Mouse (Mus musculus) intestine, postnatal 0 days (tissue): ENCODE measurements around the gene Xrra1. TPM values are rescaled to one million over a fixed set of nuclear protein-coding genes. Genes with fewer than 3 reads are reported as not detected.
"Not testable (repeated sequence)": the region's sequence is repeated elsewhere in the genome, so short reads cannot be mapped to it uniquely, and the experiment has no call there.

ENCODE experiments used
- ATAC-seq: fragments of 200-750 bp; cut with Nextera tagmentation; 2 replicates; pipeline ENCODE4 v1.8.0; 2017; ENCODE audit warnings: mild to moderate bottlenecking, moderate TSS enrichment, moderate library complexity
- H3K27ac ChIP-seq: fragments of 300-500 bp; sonication (generic); 2 replicates; pipeline ENCODE4 v1.5.1; 2014; ENCODE audit warnings: mild to moderate bottlenecking, low read depth, low read length, moderate library complexity
- H3K27me3 ChIP-seq: fragments of 300-500 bp; sonication (generic); replicated peaks from 2 replicates; pipeline ENCODE4 v1.6.1; 2014; ENCODE audit warnings: low read length, mixed read lengths; ENCODE audit not compliant: control insufficient read depth, insufficient read depth
- H3K36me3 ChIP-seq: fragments of 300-500 bp; sonication (generic); 2 replicates; pipeline ENCODE4 v1.6.1; 2014; ENCODE audit warnings: mild to moderate bottlenecking, moderate library complexity; ENCODE audit not compliant: control insufficient read depth, insufficient read depth
- H3K4me1 ChIP-seq: fragments of 300-500 bp; sonication (generic); replicated peaks from 2 replicates; pipeline ENCODE4 v1.6.1; 2014; ENCODE audit warnings: antibody characterized with exemption, low read length, mixed read lengths; ENCODE audit not compliant: control insufficient read depth, insufficient read depth
- H3K4me2 ChIP-seq: fragments of 300-500 bp; sonication (generic); replicated peaks from 2 replicates; pipeline ENCODE4 v1.6.1; 2014; ENCODE audit warnings: low read depth, mild to moderate bottlenecking, moderate library complexity
- H3K4me3 ChIP-seq: fragments of 300-500 bp; sonication (generic); 2 replicates; pipeline ENCODE4 v1.5.1; 2014; ENCODE audit warnings: low read depth, low read length
- H3K9ac ChIP-seq: fragments of 300-500 bp; sonication (generic); 2 replicates; pipeline ENCODE4 v1.6.1; 2014; ENCODE audit warnings: mild to moderate bottlenecking, low read depth, low read length
- H3K9me3 ChIP-seq: fragments of 300-500 bp; sonication (generic); 2 replicates; pipeline ENCODE4 v1.6.1; 2016; ENCODE audit warnings: mixed run types; ENCODE audit not compliant: control insufficient read depth
- CTCF ChIP-seq: sonication (generic); IDR thresholded peaks from 2 replicates; pipeline ENCODE4 v1.5.1; 2016; ENCODE audit warnings: low read depth, mild to moderate bottlenecking, control low read depth, antibody characterized with exemption, moderate library complexity
- WGBS: fragments of 180-500 bp; shearing (Covaris S2); extraction: QIAGEN DNeasy Blood & Tissue Kit; methylation state at CpG from one replicate; pipeline ENCODE4 v1.1.7; 2014; 5-methylcytosine and 5-hydroxymethylcytosine counted together
- polyA plus RNA-seq: library from polyadenylated mRNA; unstranded; fragments of >200 nt; fragmentation: Nextera tagmentation; extraction: Ambion mirVana; gene quantifications from 2 replicates; pipeline ENCODE4 v1.2.1, GENCODE M21; 2015

Xrra1 gene
- polyA plus RNA-seq, 1 experiment from 2014 or later, result 0.17 TPM

DNA sequence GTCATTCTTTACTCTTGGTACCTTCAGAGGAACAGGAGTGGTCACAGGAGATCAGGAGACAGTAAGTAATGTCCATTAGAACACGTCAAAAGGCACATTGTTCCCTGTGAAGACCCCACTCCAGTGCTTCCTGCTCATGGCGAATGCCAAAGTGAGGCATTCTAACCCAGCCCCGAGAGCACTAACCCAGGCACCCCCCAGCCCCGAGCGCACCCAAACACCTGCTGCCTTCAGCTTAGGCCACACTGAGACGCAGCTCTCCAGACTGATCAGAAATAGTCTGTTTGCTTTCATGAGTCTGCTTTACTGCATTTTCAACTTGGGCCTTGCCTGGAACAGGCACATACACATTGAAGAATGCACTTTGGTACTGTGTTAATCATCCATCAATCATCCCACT lies 61.1 kb downstream of the Xrra1 start:
- H3K4me3 ChIP-seq, result no peak overlapping the region
- no peak for ATAC-seq
- TF ChIP-seq CTCF, result no peak
- H3K36me3 ChIP-seq, result peaks cover 40% of the 10 kb centered on the region
- WGBS, result 95% methylated on average over 6 of the region's 6 CpGs
- H3K4me2 ChIP-seq, result no peak overlapping the region
- H3K9ac ChIP-seq, result no peak overlapping the region
- peaks cover 11% of the 10 kb centered on the region; the same call in 1 of the 2 replicates for H3K27me3 ChIP-seq
- no peak overlapping the region for H3K27ac ChIP-seq
- no peaks in the 10 kb centered on the region for H3K9me3 ChIP-seq
- H3K4me1 ChIP-seq, result peaks cover 5% of the 10 kb centered on the region; the same call in 1 of the 2 replicates

DNA sequence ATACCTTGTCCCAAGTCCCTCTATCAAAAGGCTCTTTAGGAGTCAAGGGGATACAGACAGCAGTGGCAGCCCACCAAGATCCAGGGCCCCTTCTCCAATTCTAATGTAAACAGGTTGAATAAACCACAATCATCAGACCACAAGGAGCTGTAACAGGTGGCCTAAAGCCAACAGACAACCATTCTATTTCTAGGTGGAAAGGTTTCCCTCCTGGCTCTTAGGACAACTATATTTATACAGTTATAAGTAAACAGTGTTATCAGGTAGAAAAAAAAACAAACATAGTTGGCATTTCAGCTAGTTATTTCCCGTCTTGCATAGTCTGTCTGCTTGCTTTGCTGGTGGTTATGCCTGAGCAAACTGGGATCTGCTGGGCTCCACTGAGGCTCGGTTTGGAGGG lies 61.5 kb downstream of the Xrra1 start:
- Histone ChIP-seq H3K36me3 (peaks cover 45% of the 10 kb centered on the region), H3K27me3 (peaks cover 11% of the 10 kb centered on the region; the same call in 1 of the 2 replicates), H3K4me2 (no peak overlapping the region), H3K9ac (no peak overlapping the region), H3K9me3 (no peaks in the 10 kb centered on the region), H3K27ac (no peak overlapping the region), H3K4me1 (peaks cover 5% of the 10 kb centered on the region; the same call in 1 of the 2 replicates), H3K4me3 (no peak overlapping the region)
- no peak for TF ChIP-seq CTCF
- WGBS, result 44% methylated on average over 2 of the region's 2 CpGs
- ATAC-seq, result no peak

DNA sequence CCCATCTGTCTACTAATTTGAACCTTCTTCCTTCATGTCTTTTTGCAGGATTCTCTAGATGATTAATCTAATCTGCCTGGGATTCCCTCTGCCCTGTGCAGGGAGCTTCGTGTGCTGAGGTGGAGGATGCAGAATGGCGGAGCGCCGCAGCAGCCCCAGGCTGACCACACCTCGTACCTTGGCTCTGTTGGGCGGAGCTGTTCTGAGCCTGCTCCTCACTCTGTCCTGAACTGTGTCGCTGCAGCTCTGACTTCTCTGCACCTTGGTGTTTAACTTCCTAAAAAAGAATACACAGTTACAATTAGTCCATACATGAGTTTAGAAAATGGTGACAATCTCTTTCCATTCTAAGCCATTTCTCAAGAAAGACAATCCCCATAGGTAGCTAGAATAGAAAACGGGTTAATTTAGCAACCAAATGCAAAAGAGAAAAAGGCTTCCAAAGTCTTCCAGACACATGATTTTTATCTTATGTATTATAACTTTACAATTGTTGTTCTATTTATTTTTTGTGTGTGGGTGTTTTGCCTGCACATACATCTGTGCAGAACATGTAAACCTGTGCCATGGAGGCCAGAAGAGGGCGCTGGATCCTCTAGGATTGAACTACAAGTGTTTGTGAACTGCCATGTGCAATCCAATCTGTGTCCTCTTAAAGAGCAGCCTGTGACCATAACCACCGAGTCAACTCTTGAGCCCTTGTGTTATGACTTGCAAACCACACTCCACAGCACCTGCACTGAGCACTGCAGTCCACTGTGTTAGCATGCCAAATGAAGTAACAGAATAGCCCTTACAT lies 68.2 kb downstream of the Xrra1 start:
- 79% methylated on average over 10 of the region's 10 CpGs for WGBS
- Histone ChIP-seq H3K9ac (no peak overlapping the region), H3K9me3 (no peaks in the 10 kb centered on the region), H3K27me3 (no peaks in the 10 kb centered on the region), H3K4me1 (no peaks in the 10 kb centered on the region), H3K27ac (no peak overlapping the region), H3K4me3 (no peak overlapping the region), H3K4me2 (no peak overlapping the region), H3K36me3 (peaks cover 63% of the 10 kb centered on the region)
- ATAC-seq, result no peak
- peak; percentile 79 for TF ChIP-seq CTCF

DNA sequence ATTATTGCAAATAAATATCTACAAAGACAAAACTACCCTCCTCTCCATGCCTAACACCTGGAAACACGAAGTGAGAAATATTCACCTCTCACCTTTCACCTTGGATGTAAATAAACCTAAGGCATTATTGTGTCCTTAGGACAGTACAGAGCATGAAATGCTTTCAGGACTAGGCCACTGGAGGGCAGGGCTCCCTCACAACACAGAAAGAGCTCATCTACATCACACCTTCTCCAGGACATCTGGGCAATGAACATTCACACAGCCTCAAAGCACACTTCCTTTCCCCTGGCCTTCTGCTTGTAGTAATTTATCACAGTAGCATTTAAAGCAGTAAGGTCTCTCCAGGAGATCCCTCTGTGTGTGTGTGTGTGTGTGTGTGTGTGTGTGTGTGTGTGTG lies 76.8 kb downstream of the Xrra1 start:
- TF ChIP-seq CTCF, result peak; percentile 68
- peaks cover 53% of the 10 kb centered on the region for H3K36me3 ChIP-seq
- H3K27ac ChIP-seq, result no peak overlapping the region
- no peaks in the 10 kb centered on the region for H3K9me3 ChIP-seq
- no peaks in the 10 kb centered on the region for H3K27me3 ChIP-seq
- WGBS, result 67% methylated on average over 1 of the region's 1 CpGs
- H3K9ac ChIP-seq, result no peak overlapping the region
- no peaks in the 10 kb centered on the region for H3K4me1 ChIP-seq
- H3K4me2 ChIP-seq, result no peak overlapping the region
- ATAC-seq, result no peak
- H3K4me3 ChIP-seq, result no peak overlapping the region

DNA sequence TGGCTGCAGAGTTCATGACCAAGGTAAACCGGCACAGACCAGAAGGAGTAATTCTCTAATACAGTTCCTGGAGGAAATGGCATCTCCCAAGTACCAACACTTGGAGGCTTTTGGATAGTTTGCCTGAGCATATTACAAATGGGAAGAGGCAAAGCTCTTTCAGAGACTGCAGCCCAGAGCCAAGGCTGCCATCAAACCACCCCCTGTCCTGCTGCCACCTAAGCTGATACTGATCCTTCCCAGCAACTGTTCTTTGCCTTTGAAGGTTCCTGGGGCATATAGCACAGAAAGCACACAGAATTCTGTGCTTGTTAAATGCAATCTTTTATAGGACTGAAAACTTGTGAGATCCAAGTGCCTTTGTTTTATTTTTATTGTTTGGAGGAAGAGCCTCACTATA lies 81.8 kb downstream of the Xrra1 start:
- Histone ChIP-seq H3K4me2 (no peak overlapping the region), H3K27ac (no peak overlapping the region), H3K9me3 (no peaks in the 10 kb centered on the region), H3K9ac (no peak overlapping the region), H3K27me3 (no peaks in the 10 kb centered on the region), H3K4me1 (no peaks in the 10 kb centered on the region), H3K36me3 (peaks cover 55% of the 10 kb centered on the region), H3K4me3 (no peak overlapping the region)
- 92% methylated on average over 1 of the region's 1 CpGs for WGBS
- no peak for TF ChIP-seq CTCF
- ATAC-seq, result no peak

GRCm38 (mm10) chr7:99944520-99944919 lies 85.6 kb downstream of the Xrra1 start:
- 100% methylated on average over 3 of the region's 3 CpGs for WGBS
- H3K9ac ChIP-seq, result no peak overlapping the region
- no peak overlapping the region for H3K4me3 ChIP-seq
- H3K9me3 ChIP-seq, result no peaks in the 10 kb centered on the region
- no peak for TF ChIP-seq CTCF
- no peak overlapping the region for H3K4me2 ChIP-seq
- H3K27ac ChIP-seq, result no peak overlapping the region
- H3K27me3 ChIP-seq, result no peaks in the 10 kb centered on the region
- H3K4me1 ChIP-seq, result no peaks in the 10 kb centered on the region
- ATAC-seq, result no peak
- peaks cover 62% of the 10 kb centered on the region for H3K36me3 ChIP-seq

DNA sequence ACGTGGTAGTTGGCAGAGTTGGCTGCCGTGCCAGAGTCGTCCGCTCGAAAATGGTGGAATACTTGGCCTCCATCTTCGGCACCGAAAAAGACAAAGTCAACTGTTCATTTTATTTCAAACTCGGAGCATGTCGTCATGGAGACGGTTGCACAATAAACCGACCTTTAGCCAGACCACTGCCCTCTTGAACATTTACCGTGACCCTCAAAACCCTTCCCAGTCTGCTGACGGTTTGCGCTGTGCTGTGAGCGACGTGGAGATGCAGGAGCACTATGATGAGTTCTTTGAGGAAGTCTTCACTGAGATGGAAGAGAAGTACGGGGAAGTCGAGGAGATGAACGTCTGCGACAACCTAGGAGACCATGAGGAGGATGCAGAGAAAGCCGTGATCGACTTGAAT lies 86.1 kb downstream of the Xrra1 start:
- H3K4me1 ChIP-seq, H3K27ac ChIP-seq, H3K9ac ChIP-seq, H3K4me3 ChIP-seq, H3K4me2 ChIP-seq, H3K9me3 ChIP-seq, H3K27me3 ChIP-seq, ATAC-seq: not testable (repeated sequence)
- peaks cover 62% of the 10 kb centered on the region for H3K36me3 ChIP-seq
- 93% methylated on average over 22 of the region's 22 CpGs for whole genome bisulfite sequencing
